Mouse (Mus musculus): Measurements from ENCODE around the gene Dph1. TPM values are rescaled to one million over a fixed set of nuclear protein-coding genes. Genes with fewer than 3 reads are reported as not detected.

Gene Dph1
- 1 to 10 TPM; 4.2 to 6.9 (median 5.4) TPM for total RNA-seq (2022)

DNA sequence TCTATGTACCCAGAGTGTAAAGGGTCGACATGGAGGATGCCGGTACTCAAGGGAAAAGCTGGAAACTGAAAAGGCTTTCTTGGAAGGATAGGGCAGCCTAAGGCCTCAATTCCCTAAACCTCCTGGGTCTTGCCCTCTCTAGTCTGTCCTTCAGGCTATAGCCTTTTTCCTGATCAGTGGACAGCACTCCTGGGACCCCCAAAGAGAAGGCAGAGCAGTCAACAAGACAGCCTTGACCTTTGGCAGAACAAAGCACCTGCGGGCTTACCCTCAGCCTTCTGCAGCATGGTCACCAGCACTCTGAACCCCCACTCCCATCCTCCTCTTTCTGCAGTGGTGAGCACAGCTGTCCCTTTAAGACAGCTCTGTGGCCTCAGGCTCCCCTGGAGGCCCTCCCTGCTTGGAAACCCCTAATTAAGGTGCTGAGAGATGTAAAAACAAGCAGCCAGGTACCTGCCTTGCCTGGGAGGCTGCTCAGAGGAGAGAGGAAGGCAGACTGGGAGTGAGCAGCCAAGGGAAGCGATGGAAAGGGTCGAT lies at the start of gene Dph1:
Gene Dph1, minus strand, starts transcription at position 337 of the 537 bp plus-strand sequence.
- no peak for DNase-seq (ENCODE audit: low spot score in 2 of 2)

DNA sequence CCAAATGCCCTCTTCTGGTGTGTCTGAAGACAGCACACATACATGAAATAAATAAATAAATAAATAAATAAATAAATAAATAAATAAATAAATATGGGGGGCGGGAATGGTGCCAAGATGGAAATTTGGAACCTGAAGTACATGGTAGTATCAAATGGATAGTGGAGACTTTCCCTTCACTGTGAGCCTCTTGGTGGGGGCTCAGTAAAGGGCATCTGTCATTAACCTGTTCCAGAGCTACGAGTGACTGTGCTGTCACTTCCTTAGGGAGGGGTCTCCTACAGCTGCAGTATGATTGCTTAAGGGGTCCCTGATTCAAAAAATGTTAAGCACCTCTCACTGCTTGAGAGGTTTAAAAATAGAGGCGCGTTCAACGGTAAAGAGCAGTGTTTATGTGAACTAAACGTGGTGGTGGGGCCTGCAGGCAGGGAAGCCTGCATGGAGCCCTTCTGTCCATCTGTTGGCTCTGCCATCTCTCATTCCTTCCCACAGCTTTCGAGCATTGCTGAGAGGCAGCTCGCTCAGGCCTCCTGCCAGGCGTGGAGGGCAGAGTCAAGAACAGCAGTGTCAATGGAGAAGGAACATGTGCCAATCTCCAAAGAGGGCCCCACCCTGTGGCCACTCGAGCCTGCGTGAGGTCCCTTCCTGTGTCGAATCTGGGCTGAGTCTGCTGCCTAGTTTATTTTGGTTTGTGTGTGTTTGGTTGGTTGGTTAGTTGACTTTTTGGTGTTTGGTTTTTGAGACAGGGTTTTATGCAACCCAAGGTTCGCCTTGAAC lies 49.3 kb upstream of the Dph1 start:
- DNase-seq (ENCODE audit: low spot score in 2 of 2), result no peak

DNA sequence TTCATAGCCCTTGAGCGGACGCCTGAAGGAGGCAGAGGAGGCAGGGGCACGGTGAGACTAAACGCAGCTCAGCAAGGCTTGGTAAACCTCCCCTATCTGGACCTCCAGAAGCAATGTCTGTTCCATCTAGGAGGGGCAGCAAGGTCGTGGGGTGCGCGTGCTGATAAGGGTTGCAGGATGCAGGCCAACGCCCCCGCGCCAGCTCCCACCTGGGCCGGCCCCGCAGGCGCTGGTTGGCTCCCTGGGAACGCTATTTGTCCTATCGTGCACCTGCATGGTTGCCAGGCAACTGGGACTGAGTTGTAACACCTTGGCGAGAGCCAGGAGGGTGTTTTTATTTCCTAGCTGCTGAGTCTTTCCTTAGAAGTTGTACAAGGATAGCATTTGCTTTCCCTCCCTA lies 43.7 kb upstream of the Dph1 start:
- DNase-seq (ENCODE audit: low spot score in 2 of 2), result no peak

DNA sequence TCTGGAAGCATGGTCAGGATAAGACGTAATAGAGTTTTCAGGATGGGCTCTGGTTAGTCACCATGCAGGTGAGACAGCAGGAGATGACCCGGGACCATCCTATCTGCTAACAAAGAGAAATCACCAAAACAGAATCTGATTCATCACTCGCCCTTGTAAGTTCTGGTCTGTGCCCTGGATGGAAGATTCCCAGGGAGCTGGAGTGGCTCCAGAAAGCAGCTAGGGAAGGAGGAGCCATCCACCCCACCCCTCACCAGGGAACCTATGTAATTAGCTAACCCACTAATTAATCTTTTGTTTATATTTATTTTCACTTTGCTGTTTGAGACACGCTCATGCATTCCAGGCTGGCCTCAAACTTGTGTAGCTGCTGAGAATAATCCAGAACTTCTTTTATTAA lies 41.4 kb upstream of the Dph1 start:
- DNase-seq (ENCODE audit: low spot score in 2 of 2), result no peak

DNA sequence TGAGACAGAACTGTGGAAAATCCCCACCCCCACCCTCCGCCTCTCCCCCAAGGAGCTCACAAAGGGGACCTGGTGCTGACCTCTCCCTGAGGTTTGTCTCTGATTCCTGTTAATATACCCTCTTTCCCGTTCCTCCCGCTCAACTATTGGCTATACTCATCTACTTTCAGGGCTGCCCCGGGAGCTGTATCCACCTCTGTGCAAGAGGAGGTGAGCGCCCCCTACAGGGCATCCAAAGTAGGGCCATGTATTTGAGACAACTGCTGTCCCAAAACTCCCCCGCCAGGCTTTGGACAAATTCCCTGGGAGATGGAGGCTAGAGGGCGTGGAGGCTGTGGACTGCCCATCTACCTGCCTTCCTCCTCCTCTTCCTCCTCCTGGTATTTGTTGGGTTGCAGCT lies 40.7 kb upstream of the Dph1 start:
- DNase-seq (ENCODE audit: low spot score in 2 of 2), result peak; percentile 40 to 65

DNA sequence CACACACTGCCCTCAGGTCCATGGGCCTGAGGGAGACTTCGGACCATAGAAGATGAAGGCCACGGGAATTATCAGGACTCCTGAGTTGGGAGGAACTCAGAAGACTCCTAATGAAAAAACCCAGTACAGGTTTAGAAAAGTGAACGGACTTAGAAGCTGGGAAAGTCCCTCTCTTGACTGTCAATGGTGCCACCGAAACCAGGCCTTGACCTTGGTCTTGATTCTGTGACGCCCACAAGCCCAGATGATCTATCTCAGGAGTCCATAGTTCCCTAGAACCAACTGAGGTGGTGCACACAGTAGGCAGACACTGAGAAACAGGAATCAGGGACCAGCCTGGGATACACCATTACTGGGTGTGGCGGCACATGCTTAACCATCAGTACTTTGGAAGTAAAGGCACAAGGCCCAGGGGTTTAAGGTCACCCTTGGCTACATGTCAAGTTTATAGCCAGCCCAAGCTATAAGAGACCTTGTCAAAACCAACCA lies 39.3 kb upstream of the Dph1 start:
- DNase-seq (ENCODE audit: low spot score in 2 of 2), result no peak

DNA sequence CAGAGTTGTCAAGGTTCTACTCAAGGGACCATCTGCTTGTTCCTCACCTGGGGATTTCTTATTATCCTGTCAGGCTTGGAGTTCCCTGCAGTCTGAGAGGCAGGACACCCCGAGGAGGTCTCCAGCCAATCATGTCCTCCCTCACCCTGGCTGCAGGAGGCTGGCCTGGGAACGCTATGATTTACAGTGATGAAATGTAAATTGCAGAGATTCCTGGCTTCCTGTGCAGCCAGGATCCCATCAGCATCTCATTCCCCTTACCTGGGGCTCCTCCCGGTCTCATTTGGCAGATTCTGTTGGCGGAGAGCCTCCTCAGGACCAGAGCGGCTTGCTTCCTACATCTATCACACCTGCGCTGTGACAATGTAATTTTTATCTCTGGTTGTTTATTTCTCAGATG lies 38.2 kb upstream of the Dph1 start:
- no peak for DNase-seq (ENCODE audit: low spot score in 2 of 2)

DNA sequence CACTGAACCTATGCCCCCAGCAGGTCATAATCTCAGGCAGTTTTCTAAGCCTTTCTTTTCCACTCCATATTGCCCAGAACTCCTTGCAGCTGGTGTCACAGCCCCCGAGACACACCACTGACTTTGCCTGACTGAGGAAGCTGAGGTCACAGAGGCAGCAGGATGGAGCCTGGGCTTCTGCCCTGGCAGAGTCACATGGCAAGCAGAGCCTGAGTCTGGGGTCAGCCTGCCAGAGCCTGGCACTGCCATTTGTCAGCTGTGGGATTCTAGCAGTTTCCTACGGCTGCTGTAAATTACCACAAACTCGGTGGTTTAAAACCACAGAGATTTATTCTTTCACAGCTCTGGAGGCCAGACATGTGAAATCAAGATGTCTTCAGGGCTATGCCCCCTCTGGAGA lies 36.6 kb upstream of the Dph1 start:
- no peak for DNase-seq (ENCODE audit: low spot score in 2 of 2)

DNA sequence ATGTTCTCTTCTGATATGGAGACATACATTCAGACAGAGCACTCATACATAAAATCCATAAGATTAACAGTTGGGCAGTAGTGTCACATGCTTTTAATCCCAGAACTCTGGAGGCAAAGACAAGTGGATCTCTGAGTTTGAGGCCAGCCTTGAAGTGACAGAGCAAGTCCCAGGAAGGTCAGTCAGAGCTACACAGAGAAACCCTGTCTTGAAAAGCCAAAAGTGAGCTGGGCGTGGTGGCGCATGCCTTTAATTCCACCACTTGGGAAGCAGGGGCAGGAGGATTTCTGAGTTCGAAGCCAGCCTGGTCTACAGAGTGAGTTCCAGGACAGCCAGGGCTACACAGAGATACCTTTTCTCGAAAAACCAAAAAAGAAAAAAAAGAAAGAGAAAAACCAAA lies 33.8 kb upstream of the Dph1 start:
- no peak for DNase-seq (ENCODE audit: low spot score in 2 of 2)

DNA sequence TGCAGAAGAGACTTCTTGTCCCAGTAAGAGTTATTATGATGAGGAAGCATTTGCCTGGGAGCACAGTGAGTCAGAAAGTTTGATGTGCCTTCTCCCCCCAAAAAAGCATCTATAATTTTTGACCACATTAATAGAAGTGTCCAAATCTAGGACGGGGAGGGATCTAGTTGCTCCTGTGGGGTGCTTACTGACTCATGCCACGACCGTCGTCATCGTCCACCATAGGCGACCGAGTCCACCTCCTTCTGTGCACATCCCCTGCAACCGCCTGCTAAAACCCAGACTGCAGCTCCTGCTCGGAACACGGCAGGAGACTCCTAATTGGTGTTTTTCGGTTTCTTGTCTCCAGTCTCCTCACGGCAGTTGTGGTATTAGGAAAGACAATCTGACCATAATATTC lies 33.0 kb upstream of the Dph1 start:
- DNase-seq (ENCODE audit: low spot score in 2 of 2), result no peak

DNA sequence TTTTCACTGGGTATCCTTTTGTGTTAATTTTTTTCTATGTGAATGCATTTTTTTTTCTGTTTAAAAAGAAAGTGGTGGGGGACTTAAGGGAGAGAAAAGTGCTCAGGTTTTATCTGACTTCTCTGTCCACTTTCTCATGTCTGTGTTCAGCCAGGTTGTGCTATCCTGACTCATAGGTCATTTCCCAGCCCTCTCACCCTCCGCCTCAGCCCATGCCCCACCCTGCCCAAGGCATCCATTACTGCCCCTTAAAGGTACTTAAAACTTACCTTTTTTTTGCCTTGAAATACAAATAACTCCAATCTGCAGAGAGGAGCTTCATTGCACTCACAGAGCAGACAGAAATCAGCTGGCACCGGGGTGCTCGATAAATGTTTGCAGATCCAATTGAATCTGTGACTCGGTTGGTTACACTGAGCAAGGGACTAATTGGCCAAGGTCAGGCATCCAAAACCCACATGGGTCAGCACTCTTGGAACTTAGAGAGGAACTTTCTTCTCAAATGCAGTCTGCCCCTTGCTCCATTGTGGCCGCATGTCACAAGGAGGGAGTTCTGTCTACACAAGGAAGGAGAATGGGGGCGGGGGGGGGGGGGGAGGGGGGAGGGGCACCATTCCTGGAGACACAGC lies 29.6 kb upstream of the Dph1 start:
- no peak for DNase-seq (ENCODE audit: low spot score in 2 of 2)

DNA sequence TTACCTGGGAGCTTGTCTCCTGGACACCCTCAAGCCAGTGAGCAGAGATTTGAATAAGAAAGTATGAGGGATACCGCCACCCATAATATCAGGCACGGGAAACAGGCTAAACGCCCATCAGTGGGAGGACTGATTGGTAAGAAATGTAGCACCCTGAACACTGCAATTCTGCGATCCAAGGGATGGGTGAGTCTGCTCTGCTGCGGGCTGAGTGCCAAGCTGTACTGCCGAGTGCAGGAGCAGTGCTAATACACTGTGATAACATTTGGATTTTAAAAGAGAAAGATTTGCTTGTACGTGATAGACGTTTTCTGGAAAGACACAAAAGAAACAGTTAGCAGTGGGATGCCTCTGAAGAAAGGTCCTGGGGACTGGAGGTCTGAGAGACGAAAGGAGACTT lies 29.1 kb upstream of the Dph1 start:
- no peak for DNase-seq (ENCODE audit: low spot score in 2 of 2)

DNA sequence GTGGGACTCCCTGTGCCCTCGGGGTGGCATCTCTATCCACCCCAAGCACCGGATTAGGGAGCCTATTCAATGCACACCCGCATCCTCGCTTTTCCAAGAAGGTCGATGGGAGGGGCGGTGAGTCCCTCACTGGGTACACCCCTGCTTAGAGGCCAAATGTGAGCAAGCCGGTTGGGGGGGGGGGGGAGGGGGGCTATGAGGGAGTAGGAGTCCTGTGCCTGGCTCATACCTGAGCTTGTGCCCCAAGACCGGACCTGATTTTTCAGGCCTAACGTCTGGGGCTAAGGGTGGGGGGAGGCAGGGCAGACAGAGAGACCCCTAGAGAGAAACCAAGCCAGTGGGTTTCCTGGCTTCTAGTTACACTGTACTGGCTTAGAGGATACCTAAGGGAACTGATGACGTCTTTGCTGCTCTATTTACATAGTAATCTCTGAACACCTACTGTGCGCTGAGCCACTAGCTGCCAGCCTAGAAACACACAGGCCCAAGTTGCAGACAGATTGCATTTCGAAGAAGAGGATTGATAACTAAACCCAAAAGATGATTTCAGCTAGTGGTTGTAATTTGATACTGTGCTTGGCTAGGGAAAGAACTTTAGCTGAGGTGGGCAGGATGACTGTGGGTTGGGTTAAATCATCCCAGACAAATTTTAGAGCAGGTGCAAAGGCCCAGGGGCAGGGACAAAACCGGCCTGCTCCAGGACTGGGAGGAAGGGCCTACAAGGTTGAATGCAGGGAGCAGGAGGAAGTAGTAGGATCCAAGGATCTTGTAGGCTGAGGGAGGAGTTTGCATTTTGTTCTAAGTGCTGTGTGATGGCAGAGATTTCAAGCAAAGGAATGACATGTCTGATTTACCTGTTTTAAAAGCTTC lies 23.3 kb upstream of the Dph1 start:
- no peak for DNase-seq (ENCODE audit: low spot score in 2 of 2)

DNA sequence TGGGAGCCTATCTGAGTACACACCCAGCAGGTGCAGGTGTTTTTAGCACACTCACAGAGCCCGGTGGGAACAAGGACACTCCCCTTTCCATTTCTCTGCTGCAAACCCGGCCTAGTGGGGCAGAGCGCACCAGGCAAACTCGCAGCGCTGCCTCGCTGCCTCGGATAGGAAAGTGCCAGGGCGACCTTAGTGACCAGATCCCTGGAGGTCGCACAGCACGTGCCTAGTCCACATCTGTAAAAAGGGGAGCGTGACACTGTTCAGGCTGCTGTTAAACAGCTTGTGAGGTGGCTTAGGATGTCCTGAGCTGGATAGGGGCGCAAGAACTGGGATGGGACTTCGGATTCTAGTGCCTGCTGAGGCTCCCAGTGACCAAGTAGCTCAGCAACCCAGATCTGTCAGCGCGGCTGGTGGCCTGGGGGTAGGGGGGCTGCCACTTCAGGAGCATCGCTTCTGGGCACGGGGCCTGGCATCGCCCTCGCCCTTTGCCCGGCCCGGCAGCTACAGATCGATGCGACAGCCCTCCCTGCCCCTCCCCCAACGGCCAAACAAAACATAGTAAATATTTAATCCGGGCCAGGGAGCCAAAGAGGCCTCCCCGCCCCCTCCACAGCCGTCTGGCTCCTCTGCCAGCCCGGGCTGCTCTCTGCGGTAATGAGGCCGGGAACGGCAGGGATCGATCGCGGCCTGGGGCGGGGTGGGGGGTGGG lies 22.5 kb upstream of the Dph1 start:
- no peak for DNase-seq (ENCODE audit: low spot score in 2 of 2)

DNA sequence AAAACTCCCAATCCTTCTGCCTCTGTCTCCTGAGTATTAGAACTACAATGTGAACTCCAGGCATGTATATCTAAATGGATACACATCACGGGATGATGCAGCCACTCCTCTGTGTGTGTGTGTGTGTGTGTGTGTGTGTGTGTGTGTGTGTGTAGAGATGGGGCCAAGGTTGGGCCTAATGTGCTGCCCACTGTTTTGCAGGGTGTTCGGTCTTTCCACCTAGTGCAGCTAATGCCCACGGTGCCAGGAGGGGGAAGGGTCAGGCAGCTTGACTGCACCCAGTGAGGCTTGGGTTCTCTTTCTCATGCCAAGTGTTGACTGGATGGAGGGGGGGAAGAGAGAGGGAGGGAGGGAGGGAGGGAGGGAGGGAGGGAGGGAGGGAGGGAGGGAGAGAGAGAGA lies 21.8 kb upstream of the Dph1 start:
- no peak for DNase-seq (ENCODE audit: low spot score in 2 of 2)

DNA sequence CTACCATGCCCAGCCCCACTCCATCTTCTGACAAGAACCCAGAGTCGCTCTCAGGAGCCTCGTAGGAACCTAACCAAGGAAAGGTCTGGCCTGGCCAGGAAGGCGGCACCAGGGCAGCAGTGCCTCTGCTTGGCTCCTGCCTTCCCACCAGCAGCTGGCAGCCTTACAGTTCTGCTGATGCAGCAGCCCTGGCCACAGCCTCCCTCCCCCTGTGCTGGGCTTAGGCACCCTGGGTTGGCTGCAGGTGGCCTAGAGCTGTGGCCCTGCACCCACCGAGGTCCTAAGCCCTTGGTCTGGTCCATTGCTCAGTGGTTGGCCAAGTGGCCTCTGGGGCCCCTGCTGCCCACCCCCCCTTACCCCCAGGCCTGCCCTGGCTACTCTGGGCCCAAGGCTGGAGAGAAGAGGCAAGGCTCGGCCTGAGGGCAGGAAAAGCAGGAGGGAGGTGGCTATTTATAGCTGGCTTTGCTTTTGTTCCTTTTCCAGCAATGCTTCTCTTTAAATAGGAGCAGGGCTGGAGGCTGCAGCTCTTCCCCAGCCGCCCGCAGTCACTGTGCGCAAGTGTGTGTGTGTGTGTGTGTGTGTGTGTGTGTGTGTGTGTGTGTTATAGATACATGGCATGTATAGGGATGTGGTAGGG lies 21.1 kb upstream of the Dph1 start:
- DNase-seq (ENCODE audit: low spot score in 2 of 2), result peak in 1 of 2 experiments; percentile 65

DNA sequence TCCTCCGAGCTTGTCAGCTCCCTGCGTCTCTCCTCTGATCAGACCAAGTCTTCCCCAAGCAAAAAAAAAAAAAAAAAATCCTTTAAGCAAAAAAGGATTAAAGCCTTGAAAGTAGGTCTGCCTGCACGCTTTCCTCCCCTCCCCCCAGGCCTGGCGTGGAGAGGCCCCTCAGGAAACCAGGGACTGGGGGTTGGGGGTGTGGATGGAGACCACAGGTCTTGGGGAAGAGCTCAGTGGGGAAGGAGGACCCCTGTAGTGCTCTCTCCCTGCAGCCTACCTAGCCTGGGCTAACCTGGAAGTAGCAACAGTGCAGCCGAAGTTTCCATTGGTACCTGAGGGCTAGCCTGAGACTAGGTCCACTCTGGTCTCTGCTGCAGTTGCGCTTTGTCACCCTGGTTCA lies 19.7 kb upstream of the Dph1 start:
- no peak for DNase-seq (ENCODE audit: low spot score in 2 of 2)

DNA sequence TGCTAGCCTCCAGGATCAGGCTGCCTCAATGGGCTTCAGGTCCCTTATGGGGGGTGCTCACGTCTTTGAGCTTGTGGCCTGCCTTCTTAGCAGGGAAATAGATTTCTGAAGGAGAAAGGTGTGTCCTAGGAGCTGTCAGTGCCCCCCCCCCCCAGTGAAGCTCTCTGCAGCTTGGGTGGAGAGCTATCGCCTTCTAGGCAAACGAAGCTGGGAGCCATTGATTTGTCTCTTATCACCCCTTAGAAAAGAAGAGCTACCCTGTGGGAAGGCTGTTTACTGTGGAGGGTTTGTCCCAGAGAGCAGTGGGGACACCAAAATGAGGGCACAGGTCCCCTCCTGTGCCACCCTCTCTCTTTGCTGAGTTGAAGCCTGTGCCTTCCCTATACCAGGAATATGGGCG lies 19.1 kb upstream of the Dph1 start:
- DNase-seq (ENCODE audit: low spot score in 2 of 2), result no peak

DNA sequence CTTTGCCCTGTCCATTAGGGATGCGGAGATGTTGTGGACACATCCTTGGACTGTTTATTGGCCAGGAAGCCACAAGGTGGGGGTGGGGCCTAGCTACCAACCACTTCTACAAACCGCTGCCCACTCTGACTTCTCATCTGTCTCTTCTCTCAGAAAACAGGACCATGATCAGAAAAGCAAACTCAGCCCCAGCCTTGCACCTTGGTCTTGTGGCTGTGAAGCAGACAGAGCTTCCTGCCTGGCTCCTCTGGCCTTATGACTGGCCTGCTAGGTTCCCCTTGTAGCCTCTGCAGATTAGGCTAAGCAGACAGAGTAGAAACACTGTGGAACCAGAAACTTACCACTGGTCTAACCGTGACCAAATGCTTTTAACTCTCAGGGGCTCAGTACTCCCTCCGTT lies 18.3 kb upstream of the Dph1 start:
- no peak for DNase-seq (ENCODE audit: low spot score in 2 of 2)

DNA sequence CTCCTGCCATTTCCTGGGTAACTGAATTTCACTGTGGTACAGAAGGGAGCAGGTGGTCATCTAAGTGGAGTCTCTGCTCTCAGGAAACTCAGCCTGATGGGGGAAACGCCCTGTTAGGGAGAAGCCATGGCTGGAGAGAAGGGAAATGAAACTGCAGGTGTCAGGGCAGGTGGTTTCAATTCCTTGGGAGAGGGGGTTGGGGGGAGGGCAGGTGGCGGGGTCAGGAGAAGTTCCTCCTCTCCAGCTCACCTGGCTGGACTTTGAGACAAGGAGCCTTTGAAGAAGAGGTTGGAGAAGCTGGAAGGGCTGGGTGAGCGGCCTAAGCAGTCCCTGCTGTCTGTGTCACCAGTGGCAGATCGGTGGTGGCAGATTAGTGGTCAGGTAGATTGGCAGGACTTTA lies 15.3 kb upstream of the Dph1 start:
- DNase-seq (ENCODE audit: low spot score in 2 of 2), result no peak

DNA sequence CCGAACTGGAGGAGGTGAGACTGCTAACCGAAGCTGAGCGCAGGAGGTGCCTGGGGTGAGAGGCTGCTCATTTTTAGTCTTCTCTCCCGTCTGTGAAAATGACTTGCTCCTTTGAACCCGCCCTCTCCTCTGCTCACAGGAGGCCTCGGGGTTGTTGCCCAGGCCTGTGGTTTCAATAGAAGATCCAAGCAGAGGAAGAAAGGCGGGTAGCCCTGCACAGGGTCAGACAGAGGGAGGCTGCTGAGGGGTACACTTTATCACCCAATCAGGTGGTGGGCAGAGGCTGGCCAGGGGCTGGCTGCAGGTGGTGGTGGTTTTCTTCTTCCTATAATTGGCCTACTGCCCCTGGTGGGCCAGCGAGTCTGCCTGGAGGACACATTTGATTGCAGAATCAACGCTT lies 13.4 kb upstream of the Dph1 start:
- DNase-seq (ENCODE audit: low spot score in 2 of 2), result no peak
